Mouse (Mus musculus): ENCODE results near the gene Bcl2l12. TPM values are rescaled to one million over a fixed set of nuclear protein-coding genes. Genes with fewer than 3 reads are reported as not detected.
"Not testable (repeated sequence)": the region's sequence is repeated elsewhere in the genome, so short reads cannot be mapped to it uniquely, and the experiment has no call there.

Bcl2l12 gene
- total RNA-seq (2021), result 10 to 100 TPM; 21.7 to 25.2 TPM

GRCm38 (mm10) chr7:44998501-44998955 is at the start of gene Bcl2l12:
TSS of gene Bcl2l12 (minus strand) at chr7:44998712.
- DNase-seq, result peak; percentile 70

- no peak for DNase-seq
Measured at GRCm38 (mm10) chr7:45047491-45047890, 49.0 kb upstream of the Bcl2l12 start.

- DNase-seq, result no peak
Measured at GRCm38 (mm10) chr7:45046853-45047350, 48.4 kb upstream of the Bcl2l12 start.

- no peak for DNase-seq
Measured at GRCm38 (mm10) chr7:45045741-45046140, 47.2 kb upstream of the Bcl2l12 start.

- DNase-seq, result no peak
Measured at GRCm38 (mm10) chr7:45043307-45043706, 44.8 kb upstream of the Bcl2l12 start.

- DNase-seq, result no peak
Measured at GRCm38 (mm10) chr7:45040851-45041250, 42.3 kb upstream of the Bcl2l12 start.

GRCm38 (mm10) chr7:45038411-45038810 is 39.9 kb upstream of the Bcl2l12 start:
- DNase-seq, result no peak

GRCm38 (mm10) chr7:45037720-45038361 is 39.3 kb upstream of the Bcl2l12 start:
- peak; percentile 78 for DNase-seq

- no peak for DNase-seq
Measured at GRCm38 (mm10) chr7:45036702-45037101, 38.2 kb upstream of the Bcl2l12 start.

GRCm38 (mm10) chr7:45035631-45036030 is 37.1 kb upstream of the Bcl2l12 start:
- DNase-seq, result no peak

GRCm38 (mm10) chr7:45033722-45034359 is 35.3 kb upstream of the Bcl2l12 start:
- DNase-seq, result no peak

GRCm38 (mm10) chr7:45030857-45031256 is 32.3 kb upstream of the Bcl2l12 start:
- DNase-seq, result no peak

- no peak for DNase-seq
Measured at GRCm38 (mm10) chr7:45029995-45030394, 31.5 kb upstream of the Bcl2l12 start.

GRCm38 (mm10) chr7:45028351-45028750 is 29.8 kb upstream of the Bcl2l12 start:
- DNase-seq, result no peak

GRCm38 (mm10) chr7:45027761-45028160 is 29.2 kb upstream of the Bcl2l12 start:
- DNase-seq, result no peak

- no peak for DNase-seq
Measured at GRCm38 (mm10) chr7:45026256-45026655, 27.7 kb upstream of the Bcl2l12 start.

- no peak for DNase-seq
Measured at GRCm38 (mm10) chr7:45025601-45026220, 27.2 kb upstream of the Bcl2l12 start.

GRCm38 (mm10) chr7:45024281-45025248 is 26.1 kb upstream of the Bcl2l12 start:
- no peak for DNase-seq

- DNase-seq, result not testable (repeated sequence)
Measured at GRCm38 (mm10) chr7:45023711-45024110, 25.2 kb upstream of the Bcl2l12 start.

- DNase-seq, result no peak
Measured at GRCm38 (mm10) chr7:45020225-45020624, 21.7 kb upstream of the Bcl2l12 start.

- DNase-seq, result peak; percentile 71
Measured at GRCm38 (mm10) chr7:45019031-45019571, 20.6 kb upstream of the Bcl2l12 start.

Measured in heart, postnatal 4 days (tissue).